Mouse (Mus musculus): ENCODE data around the gene Izumo4. TPM values are rescaled to one million over a fixed set of nuclear protein-coding genes. Genes with fewer than 3 reads are reported as not detected.
A peak's percentile ranks its signal among the peaks of the same experiment; 100 is the strongest.

Gene Izumo4
- polyA plus RNA-seq, 3 experiments from 2014 or later, result 71.4 to 109 (median 107) TPM

- ATAC-seq, result no peak
These were observed 32.1 kb upstream of the Izumo4 start for GRCm38 (mm10) chr10:80669737-80670485.

- ATAC-seq, result no peak
These were observed 31.5 kb upstream of the Izumo4 start for GRCm38 (mm10) chr10:80670531-80670930.

- ATAC-seq, result no peak
These were observed 30.7 kb upstream of the Izumo4 start for GRCm38 (mm10) chr10:80671251-80671650.

- ATAC-seq, result no peak
These were observed 29.9 kb upstream of the Izumo4 start for GRCm38 (mm10) chr10:80671936-80672690.

- no peak for ATAC-seq
These were observed 28.3 kb upstream of the Izumo4 start for GRCm38 (mm10) chr10:80673690-80674089.

- no peak for ATAC-seq
These were observed 27.7 kb upstream of the Izumo4 start for GRCm38 (mm10) chr10:80674161-80674711.

- ATAC-seq, result no peak
These were observed 27.1 kb upstream of the Izumo4 start for GRCm38 (mm10) chr10:80674851-80675404.

GRCm38 (mm10) chr10:80675405-80676197 is 26.4 kb upstream of the Izumo4 start:
- no peak for ATAC-seq

GRCm38 (mm10) chr10:80676198-80676928 is 25.6 kb upstream of the Izumo4 start:
- peak; percentile 73 for ATAC-seq

- ATAC-seq, result peak; percentile 28
These were observed 24.7 kb upstream of the Izumo4 start for GRCm38 (mm10) chr10:80677128-80677875.

- peak; percentile 42 for ATAC-seq
These were observed 24.0 kb upstream of the Izumo4 start, which contains the start of gene Mknk2 for GRCm38 (mm10) chr10:80677942-80678436. TSS of gene Mknk2 (minus strand) at chr10:80678112.

GRCm38 (mm10) chr10:80678601-80679377 is 23.2 kb upstream of the Izumo4 start:
- ATAC-seq, result no peak

- ATAC-seq, result no peak
These were observed 22.3 kb upstream of the Izumo4 start for GRCm38 (mm10) chr10:80679556-80680259.

GRCm38 (mm10) chr10:80680260-80680696 is 21.7 kb upstream of the Izumo4 start:
- ATAC-seq, result no peak

GRCm38 (mm10) chr10:80682003-80682402 is 20.0 kb upstream of the Izumo4 start:
- peak; percentile 42 for ATAC-seq

- ATAC-seq, result no peak
These were observed 18.3 kb upstream of the Izumo4 start for GRCm38 (mm10) chr10:80683647-80684046.

- peak; percentile 53 for ATAC-seq
These were observed 17.8 kb upstream of the Izumo4 start for GRCm38 (mm10) chr10:80684214-80684613.

- ATAC-seq, result no peak
These were observed 17.0 kb upstream of the Izumo4 start for GRCm38 (mm10) chr10:80684984-80685383.

- ATAC-seq, result no peak
These were observed 15.4 kb upstream of the Izumo4 start for GRCm38 (mm10) chr10:80686617-80687016.

Measured in inflammation-experienced regulatory T-cells, adult 6 months (primary cell).